Mouse (Mus musculus): ENCODE results near the gene Nebl.

GRCm38 (mm10) chr2:17514765-17515164 lies 216.5 kb downstream of the Nebl start:
- TF ChIP-seq POLR2A (IDR thresholded peaks at IDR 0.05; ENCODE audit: insufficient read length, low read depth) (no peak), E2F4 (IDR thresholded peaks at IDR 0.05; ENCODE audit: insufficient read depth) (no peak), CEBPB (IDR thresholded peaks at IDR 0.05; ENCODE audit: insufficient read depth, poor library complexity, severe bottlenecking) (no peak), REST (IDR thresholded peaks at IDR 0.05; ENCODE audit: insufficient read depth, insufficient read length) (no peak), TCF12 (IDR thresholded peaks at IDR 0.05; ENCODE audit: insufficient read depth, poor library complexity, severe bottlenecking) (no peak), POLR2AphosphoS2 (IDR thresholded peaks at IDR 0.05; ENCODE audit: insufficient read length, low read depth) (no peak), MAX (IDR thresholded peaks at IDR 0.05; ENCODE audit: low read depth) (no peak), SRF (IDR thresholded peaks at IDR 0.05; ENCODE audit: control insufficient read depth, insufficient read length, low read depth) (no peak), MYOG (IDR thresholded peaks at IDR 0.05; ENCODE audit: control insufficient read depth in 1 of 3, insufficient read depth in 1 of 3, insufficient read length in 2 of 3, low read depth in 2 of 3) (no peak), TCF3 (IDR thresholded peaks at IDR 0.05; ENCODE audit: insufficient read length, low read depth) (no peak), MYOD1 (IDR thresholded peaks at IDR 0.05; ENCODE audit: control insufficient read depth in 1 of 3, insufficient read length in 2 of 3, low read depth in 2 of 3) (no peak), USF1 (IDR thresholded peaks at IDR 0.05; ENCODE audit: low read depth) (no peak)

Data from myocyte (in vitro differentiated cells).